Mouse (Mus musculus): ENCODE measurements around the gene Agtpbp1.

DNA sequence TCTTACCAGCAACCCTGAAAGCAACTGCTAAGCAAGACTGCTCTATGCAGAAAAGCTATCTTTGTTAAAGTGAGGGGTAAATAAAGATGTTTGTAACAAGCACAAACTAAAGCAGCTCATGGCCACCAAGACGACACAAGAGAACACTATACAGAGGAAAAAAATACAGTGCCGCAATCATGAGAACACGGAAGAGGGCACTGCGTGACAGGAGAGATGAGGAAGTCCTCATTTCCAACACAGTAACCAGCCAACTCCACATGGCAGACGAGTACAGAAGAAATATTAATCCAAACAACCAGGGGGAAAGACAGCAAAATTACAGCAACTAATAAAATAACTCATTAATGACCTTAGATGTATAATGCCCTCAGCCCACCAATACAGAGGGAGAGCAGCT, 115.3 kb downstream of the Agtpbp1 start:
- no peak for TF ChIP-seq POLR2A (IDR thresholded peaks at IDR 0.05; ENCODE audit: low read depth, low read length)
- no peak for TF ChIP-seq CTCF (IDR thresholded peaks at IDR 0.05; ENCODE audit: borderline replicate concordance, insufficient read depth, low read length)
